Mouse (Mus musculus) ES-E14 (cell line): ENCODE data around the gene Bex6. TPM values are rescaled to one million over a fixed set of nuclear protein-coding genes. Genes with fewer than 3 reads are reported as not detected.

Experiments used
- DNase-seq: peaks from one replicate; pipeline ENCODE4 v3.0.0-alpha.2; 2013; ENCODE audit warnings: low read depth, low spot score
- H3K27ac ChIP-seq: 2 replicates; pipeline ENCODE4 v1.5.1; 2012; ENCODE audit warnings: low read depth, mild to moderate bottlenecking, low read length, moderate library complexity, mixed read lengths; ENCODE audit not compliant: poor library complexity, insufficient read depth, severe bottlenecking
- H3K36me3 ChIP-seq: 2 replicates; pipeline ENCODE4 v1.6.1; 2012; ENCODE audit warnings: mild to moderate bottlenecking, low read length, moderate library complexity, mixed read lengths; ENCODE audit not compliant: control insufficient read depth, poor library complexity, insufficient read depth, severe bottlenecking
- H3K4me1 ChIP-seq, 2 experiments: fragments of 150-350 bp in 1 of 2; sonication (generic) in 1 of 2; 2 replicates each; pipeline ENCODE4 v1.6.1; 2012; ENCODE audit warnings: low read length in 2 of 2, mild to moderate bottlenecking in 1 of 2, mixed read lengths in 1 of 2; ENCODE audit not compliant: control insufficient read depth in 2 of 2, insufficient read depth in 2 of 2, poor library complexity in 1 of 2
- H3K4me3 ChIP-seq, 2 experiments: fragments of 150-350 bp in 1 of 2; sonication (generic) in 1 of 2; 2 replicates each; pipeline ENCODE4 v1.5.1; 2012; ENCODE audit warnings: low read length in 2 of 2, low read depth in 1 of 2, mild to moderate bottlenecking in 1 of 2, mixed read lengths in 1 of 2; ENCODE audit not compliant: insufficient read depth in 1 of 2, poor library complexity in 1 of 2, severe bottlenecking in 1 of 2
- H3K9ac ChIP-seq: 2 replicates; pipeline ENCODE4 v1.6.1; 2012; ENCODE audit warnings: low read depth, mild to moderate bottlenecking, low read length, mixed read lengths; ENCODE audit not compliant: poor library complexity, insufficient read depth, severe bottlenecking
- H3K9me3 ChIP-seq: fragments of 150-350 bp; sonication (generic); 2 replicates; pipeline ENCODE4 v1.6.1; 2012; ENCODE audit warnings: low read depth, mild to moderate bottlenecking, low read length; ENCODE audit not compliant: control insufficient read depth, insufficient read depth
- CHD2 ChIP-seq: IDR thresholded peaks from 2 replicates; pipeline ENCODE4 v1.6.1; 2014; ENCODE audit warnings: mild to moderate bottlenecking, low read depth, low read length, inconsistent platforms
- HCFC1 ChIP-seq: IDR thresholded peaks from 2 replicates; pipeline ENCODE4 v1.6.1; 2012; ENCODE audit warnings: low read length, inconsistent platforms, borderline replicate concordance; ENCODE audit not compliant: insufficient read depth
- MAFK ChIP-seq: IDR thresholded peaks from 2 replicates; pipeline ENCODE4 v1.6.1; 2014; ENCODE audit warnings: mild to moderate bottlenecking, low read depth, low read length, inconsistent platforms; ENCODE audit not compliant: insufficient read depth
- ZC3H11A ChIP-seq: IDR thresholded peaks from 2 replicates; pipeline ENCODE4 v1.6.1; 2012; ENCODE audit warnings: low read depth, mild to moderate bottlenecking, inconsistent platforms, low read length, borderline replicate concordance
- ZNF384 ChIP-seq: IDR thresholded peaks from 2 replicates; pipeline ENCODE4 v1.6.1; 2012; ENCODE audit warnings: low read depth, low read length, inconsistent platforms
- in situ Hi-C, 2 experiments: fragments of 600-800 bp; cut with MboI; formaldehyde crosslinking; loops; one replicate each; pipeline ENCODE4 v1.15.1; 2025; ENCODE audit warnings: low sequenced_read_pairs in 2 of 2, inconsistent platforms in 1 of 2; ENCODE audit not compliant: unreplicated experiment in 2 of 2
- total RNA-seq: library from RNA; depleted of rRNA; stranded (reverse); fragments of 300-350 nt; gene quantifications from 2 replicates; pipeline ENCODE4 v1.2.3, GENCODE M21; 2012

The Bex6 gene
- total RNA-seq, 1 experiment, result 1.4 TPM

DNA sequence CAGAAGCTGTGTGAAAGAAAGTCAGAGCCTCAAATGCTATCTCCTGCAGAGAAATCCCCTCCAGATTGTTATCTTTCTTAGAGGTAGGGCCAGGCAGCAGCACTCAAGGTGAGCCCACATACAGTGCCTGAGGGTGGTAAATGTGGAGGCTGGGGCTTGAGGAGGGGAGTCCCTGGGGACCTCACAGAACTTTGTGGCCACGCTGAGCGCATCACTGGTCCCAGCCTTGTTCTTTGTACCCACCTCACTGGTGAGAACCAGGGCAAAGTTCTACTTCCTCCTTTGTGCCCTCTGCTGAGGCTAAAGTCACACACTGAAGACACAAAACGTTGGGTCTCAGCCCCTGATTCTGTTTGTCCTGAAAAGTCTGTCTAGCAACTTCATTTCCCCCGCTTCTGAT is 16.2 kb upstream of the Bex6 start:
- no peak overlapping the region for H3K9ac ChIP-seq
- TF ChIP-seq ZNF384, result no peak
- TF ChIP-seq CHD2, result no peak
- TF ChIP-seq ZC3H11A, result no peak
- no peak for TF ChIP-seq HCFC1
- TF ChIP-seq MAFK, result no peak
- no peaks in the 10 kb centered on the region for H3K36me3 ChIP-seq
- H3K4me1 ChIP-seq, result peaks cover 0 to 8% of the 10 kb centered on the region in 2 experiments; a peak in 2 of 4 replicates
- no peak overlapping the region for H3K27ac ChIP-seq
- no peak for DNase-seq
- in situ Hi-C loops, result no loop called here
- H3K4me3 ChIP-seq, result no peak overlapping the region
- no peaks in the 10 kb centered on the region for H3K9me3 ChIP-seq

DNA sequence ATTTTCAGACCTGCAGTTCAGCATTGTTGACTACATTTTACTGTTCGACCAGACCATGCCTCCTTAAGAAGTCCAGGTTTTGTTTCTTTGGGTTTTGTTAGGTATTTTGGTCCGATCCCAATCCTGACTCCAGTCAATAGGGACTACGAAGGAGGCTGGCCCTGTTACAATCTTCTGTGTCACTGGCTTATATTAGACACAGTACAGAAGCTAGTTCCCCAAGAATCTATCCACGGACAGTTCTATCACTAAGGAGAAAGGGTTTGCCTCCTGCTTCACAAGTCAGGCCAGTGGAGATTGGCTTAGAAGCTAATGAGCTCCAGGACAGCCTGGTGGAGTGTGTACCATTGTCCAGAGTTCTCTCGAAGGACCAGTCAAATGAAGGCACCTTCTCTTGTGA is 15.7 kb upstream of the Bex6 start:
- no peaks in the 10 kb centered on the region for H3K9me3 ChIP-seq
- H3K9ac ChIP-seq, result no peak overlapping the region
- no peak overlapping the region for H3K27ac ChIP-seq
- no peak for DNase-seq
- H3K36me3 ChIP-seq, result no peaks in the 10 kb centered on the region
- no peak overlapping the region for H3K4me3 ChIP-seq
- in situ Hi-C loops, result no loop called here
- H3K4me1 ChIP-seq, result peaks cover 0 to 8% of the 10 kb centered on the region in 2 experiments; a peak in 2 of 4 replicates
- TF ChIP-seq ZC3H11A (no peak), HCFC1 (no peak), MAFK (no peak), CHD2 (no peak)

DNA sequence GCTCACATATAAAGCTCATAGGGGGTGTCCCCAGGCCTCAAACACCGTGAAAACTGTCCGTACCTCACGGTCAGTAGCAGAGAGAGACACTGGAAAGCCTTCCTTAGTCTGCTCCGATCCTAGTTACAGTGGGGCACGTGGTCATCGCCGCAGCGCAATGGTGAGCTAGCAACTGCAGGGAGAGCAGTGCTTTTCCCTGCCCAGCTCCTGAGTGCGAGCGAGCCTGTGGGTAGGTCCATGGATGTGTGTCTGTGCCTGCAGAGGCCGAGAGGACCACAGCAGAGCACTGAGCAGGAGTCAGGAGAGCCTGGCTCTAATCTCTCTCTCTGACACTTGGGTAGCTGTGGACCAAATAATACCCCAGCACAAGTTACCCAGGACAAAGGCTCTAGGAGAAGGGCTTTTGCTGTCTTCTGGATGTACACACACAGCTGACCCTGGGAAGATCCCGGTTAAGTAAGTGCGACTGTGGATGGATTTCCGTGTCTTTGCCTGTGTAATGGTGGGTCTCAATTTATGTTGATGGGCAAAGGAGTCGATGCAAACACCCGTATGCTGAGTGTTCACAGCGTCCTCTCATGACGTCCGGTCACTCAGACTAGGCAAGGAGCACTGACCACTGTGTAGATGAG is 15.1 kb upstream of the Bex6 start:
- Histone ChIP-seq H3K27ac (no peak overlapping the region), H3K9me3 (no peaks in the 10 kb centered on the region), H3K4me3 (peak overlapping the region in 1 of 2 experiments; percentile 74; a peak in 2 of 4 replicates), H3K4me1 (peaks cover 0 to 8% of the 10 kb centered on the region in 2 experiments; a peak in 2 of 4 replicates), H3K9ac (peak overlapping the region; percentile 73; the same call in 1 of the 2 replicates), H3K36me3 (no peaks in the 10 kb centered on the region)
- in situ Hi-C loops, result no loop called here
- DNase-seq, result no peak
- TF ChIP-seq ZC3H11A (no peak), ZNF384 (no peak), CHD2 (no peak), MAFK (no peak), HCFC1 (no peak)

DNA sequence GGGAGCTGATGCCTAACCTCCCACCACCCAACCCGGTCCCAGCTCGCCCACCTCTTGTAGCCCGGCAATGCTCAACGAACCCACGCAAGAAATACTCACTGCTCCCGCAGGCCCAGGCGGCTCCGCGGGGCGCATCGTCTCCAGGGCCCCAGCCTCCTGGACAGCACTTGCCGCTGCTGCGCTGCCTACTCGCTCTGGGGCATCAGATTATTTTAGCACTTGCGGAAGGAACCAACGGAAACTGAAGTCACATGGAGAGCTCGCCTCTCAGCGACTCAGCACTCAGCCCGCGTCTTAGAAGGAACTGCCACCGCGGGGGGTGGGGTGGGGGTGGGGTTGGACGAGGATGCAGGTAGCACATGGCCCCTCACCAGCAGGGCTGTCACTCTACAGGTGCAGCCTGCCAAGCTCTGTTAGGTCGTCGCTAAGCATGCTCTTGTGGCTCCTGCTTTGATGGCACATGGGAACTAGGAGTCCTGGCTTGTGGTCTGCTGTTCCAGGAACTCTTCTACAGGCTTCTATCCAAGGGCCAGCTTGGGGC is 14.3 kb upstream of the Bex6 start, which contains the start of gene Nrros:
Nrros (minus strand) TSS at position 314 of the 541 bp plus-strand sequence.
- in situ Hi-C loops, result no loop called here
- Histone ChIP-seq H3K4me3 (peak within 1 kb of the TSS; percentile 50 to 74), H3K36me3 (no peaks in the 10 kb centered on the region), H3K4me1 (peaks cover 0 to 8% of the 10 kb centered on the region in 2 experiments; a peak in 2 of 4 replicates), H3K27ac (no peak within 1 kb of the TSS), H3K9ac (peak within 1 kb of the TSS; percentile 73), H3K9me3 (no peaks in the 10 kb centered on the region)
- TF ChIP-seq ZNF384, result no peak
- peak; percentile 50 for DNase-seq
